Mouse (Mus musculus) MEL (cell line): ENCODE measurements at regions not wholly inside any gene's neighbourhood (a gene's known extent, or its start where the extent isn't known, plus 50 kb on each side); places are given as distances from the start of the nearest gene placed in this dataset.

Experiments
- CTCF ChIP-seq, 3 experiments: IDR thresholded peaks in 2 of 3; conservative IDR thresholded peaks in 1 of 3; 2 replicates each; pipeline ENCODE4 v1.5.1; 2011 to 2012; ENCODE audit warnings: low read length in 3 of 3, low read depth in 2 of 3, mild to moderate bottlenecking in 2 of 3, improper control_type of control experiment in 1 of 3, inconsistent platforms in 1 of 3, mixed read lengths in 1 of 3, moderate library complexity in 1 of 3; ENCODE audit not compliant: control insufficient read depth in 1 of 3, insufficient read depth in 1 of 3, poor library complexity in 1 of 3, severe bottlenecking in 1 of 3
- EP300 ChIP-seq, 2 experiments: IDR thresholded peaks; 2 replicates each; pipeline ENCODE4 v1.6.1; 2011; ENCODE audit warnings: improper control_type of control experiment in 2 of 2, low read length in 2 of 2, low read depth in 1 of 2, mild to moderate bottlenecking in 1 of 2
- KAT2A ChIP-seq: conservative IDR thresholded peaks from 2 replicates; pipeline ENCODE4 v1.6.1; 2012; ENCODE audit warnings: low read depth, low read length, improper control_type of control experiment, inconsistent platforms
- MAFK ChIP-seq: IDR thresholded peaks from 2 replicates; pipeline ENCODE4 v1.6.1; 2011; ENCODE audit warnings: low read depth, mild to moderate bottlenecking, low read length, improper control_type of control experiment, borderline replicate concordance
- MYC ChIP-seq: IDR thresholded peaks from 2 replicates; pipeline ENCODE4 v1.6.1; 2011; ENCODE audit warnings: low read depth, mild to moderate bottlenecking, low read length, improper control_type of control experiment, moderate library complexity
- POLR2A ChIP-seq, 2 experiments: IDR thresholded peaks; 2 replicates each; pipeline ENCODE4 v1.6.1; 2011 to 2012; ENCODE audit warnings: low read length in 2 of 2, mild to moderate bottlenecking in 2 of 2, control low read depth in 1 of 2, improper control_type of control experiment in 1 of 2, low read depth in 1 of 2, moderate library complexity in 1 of 2; ENCODE audit not compliant: control insufficient read depth in 1 of 2, insufficient read depth in 1 of 2, poor library complexity in 1 of 2
- SIN3A ChIP-seq: IDR thresholded peaks from 2 replicates; pipeline ENCODE4 v1.6.1; 2012; ENCODE audit warnings: low read length, improper control_type of control experiment, inconsistent platforms
- SMC3 ChIP-seq: IDR thresholded peaks from 2 replicates; pipeline ENCODE4 v1.6.1; 2011; ENCODE audit warnings: low read depth, low read length, improper control_type of control experiment
- TCF12 ChIP-seq: IDR thresholded peaks from 2 replicates; pipeline ENCODE4 v1.6.1; 2014; ENCODE audit warnings: low read depth, mild to moderate bottlenecking, inconsistent platforms, low read length, improper control_type of control experiment, moderate library complexity
- ZC3H11A ChIP-seq: IDR thresholded peaks from 2 replicates; pipeline ENCODE4 v1.6.1; 2012; ENCODE audit warnings: low read depth, mild to moderate bottlenecking, inconsistent platforms, low read length, improper control_type of control experiment

DNA sequence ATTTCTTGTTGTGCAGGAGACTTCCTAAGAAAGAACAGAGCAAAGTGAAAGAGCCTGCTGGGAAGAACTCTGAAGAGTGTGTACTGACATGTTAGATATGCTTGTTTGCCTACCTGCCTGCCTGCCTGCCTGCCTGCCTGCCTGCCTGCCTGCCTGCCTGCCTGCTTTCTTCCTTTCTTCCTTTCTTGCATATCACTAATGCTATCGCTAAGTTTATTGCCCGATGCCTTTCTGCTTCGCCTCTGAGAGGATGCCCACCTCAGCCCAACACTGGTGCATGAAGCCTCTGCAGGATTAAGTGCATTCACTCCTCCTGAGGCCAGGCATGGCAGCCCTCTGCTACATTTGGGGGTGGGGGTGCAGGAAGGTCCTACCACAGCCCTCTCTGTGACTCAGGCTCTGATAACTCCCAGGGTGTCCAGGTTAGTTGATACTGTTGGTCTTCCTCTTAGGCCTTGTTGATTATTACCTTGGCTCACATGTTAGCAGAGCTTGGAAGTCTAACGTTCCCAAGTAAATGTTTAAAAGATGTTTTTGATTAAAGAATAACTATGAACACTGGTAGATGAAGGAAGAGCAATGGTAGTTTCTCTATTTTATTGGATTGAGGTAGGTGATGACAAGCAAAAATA, 547.6 kb downstream of the Etv1 start:
- no peak for TF ChIP-seq EP300 (IDR thresholded peaks at IDR 0.05; ENCODE audit: low read depth in 1 of 2, low read length in 2 of 2)
- no peak for TF ChIP-seq POLR2A (IDR thresholded peaks at IDR 0.05; ENCODE audit: control insufficient read depth in 1 of 2, insufficient read depth in 1 of 2, low read depth in 1 of 2, low read length in 2 of 2, poor library complexity in 1 of 2)
- no peak for TF ChIP-seq TCF12
- no peak for TF ChIP-seq MAFK
- no peak for TF ChIP-seq CTCF (IDR thresholded peaks at IDR 0.05 in 2 of 3, conservative IDR thresholded peaks at IDR 0.05 in 1 of 3; ENCODE audit: control insufficient read depth in 1 of 3, insufficient read depth in 1 of 3, low read depth in 2 of 3, low read length in 3 of 3, poor library complexity in 1 of 3, severe bottlenecking in 1 of 3)
- no peak for TF ChIP-seq SIN3A
- no peak for TF ChIP-seq MYC
- TF ChIP-seq ZC3H11A, result no peak
- TF ChIP-seq KAT2A, result no peak
- no peak for TF ChIP-seq SMC3
